Mouse (Mus musculus) heart, postnatal 4 days (tissue): ENCODE measurements around the gene Myo1e. TPM values are rescaled to one million over a fixed set of nuclear protein-coding genes. Genes with fewer than 3 reads are reported as not detected.
"Not testable (repeated sequence)": the region's sequence is repeated elsewhere in the genome, so short reads cannot be mapped to it uniquely, and the experiment has no call there.

Source experiments
- DNase-seq: peaks from one replicate; pipeline ENCODE4 v3.0.0; 2021
- total RNA-seq, 2 experiments: library from RNA; stranded (reverse); gene quantifications; 2 replicates each; pipeline ENCODE4 v1.2.3; 2021

Gene Myo1e
- total RNA-seq, 2 experiments from 2014 or later: 23.6 to 27.6 TPM

DNA sequence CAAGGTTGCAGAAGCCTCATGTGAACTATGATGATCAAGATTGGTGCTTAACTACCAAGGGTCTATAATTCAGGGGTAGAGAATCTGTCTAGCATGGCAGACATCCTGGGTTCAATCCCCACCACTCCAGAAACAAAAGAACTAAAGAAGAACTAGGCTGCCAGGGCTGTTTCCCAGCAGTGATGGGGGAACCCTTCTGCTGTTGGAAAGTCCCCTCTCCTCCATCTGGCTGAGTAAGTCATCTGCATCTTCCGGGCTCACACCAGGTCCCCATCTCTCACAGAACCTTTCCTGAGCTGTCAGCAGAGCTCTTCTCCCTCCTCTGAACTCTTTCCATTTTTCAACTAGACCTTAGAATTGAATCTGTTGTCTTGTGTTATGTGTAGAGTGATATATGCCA lies 45.9 kb downstream of the Myo1e start:
- no peak for DNase-seq

DNA sequence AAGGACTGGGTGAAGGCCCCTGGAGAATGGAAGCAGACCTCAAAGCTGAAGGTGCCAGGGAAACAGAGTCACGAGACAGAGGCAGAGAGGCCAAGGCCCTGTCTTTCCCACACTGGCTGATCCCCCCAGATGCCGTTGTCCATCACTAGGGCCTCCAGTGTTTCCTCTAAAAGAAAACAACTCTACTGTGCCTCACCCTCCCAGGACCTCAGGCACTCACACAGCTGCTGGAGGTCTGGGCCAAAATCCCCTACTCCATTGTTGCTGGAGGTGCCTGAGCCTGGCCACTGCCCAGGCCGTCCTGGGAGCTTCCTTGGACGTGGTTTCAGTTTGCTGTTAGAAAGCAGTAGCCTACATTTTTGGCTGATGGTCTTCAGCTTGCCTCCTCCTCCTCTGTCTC lies 47.9 kb downstream of the Myo1e start:
- DNase-seq: no peak

DNA sequence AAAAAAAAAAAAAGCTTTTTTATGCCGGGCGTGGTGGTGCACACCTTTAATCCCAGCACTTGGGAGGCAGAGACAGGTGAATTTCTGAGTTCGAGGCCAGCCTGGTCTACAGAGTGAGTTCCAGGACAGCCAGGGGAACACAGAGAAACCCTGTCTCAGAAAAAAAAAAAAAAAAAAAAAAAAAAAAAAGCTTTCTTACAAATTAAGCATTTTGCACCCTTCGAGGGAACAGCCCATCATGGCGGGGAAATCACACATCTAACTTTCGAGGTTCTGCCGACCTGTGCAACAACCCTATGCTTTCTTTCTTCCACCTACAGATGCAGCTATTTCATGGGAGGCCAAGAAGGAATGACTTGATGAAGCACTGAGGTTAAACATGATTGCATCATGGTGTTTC lies 48.9 kb downstream of the Myo1e start:
- DNase-seq: not testable (repeated sequence)

DNA sequence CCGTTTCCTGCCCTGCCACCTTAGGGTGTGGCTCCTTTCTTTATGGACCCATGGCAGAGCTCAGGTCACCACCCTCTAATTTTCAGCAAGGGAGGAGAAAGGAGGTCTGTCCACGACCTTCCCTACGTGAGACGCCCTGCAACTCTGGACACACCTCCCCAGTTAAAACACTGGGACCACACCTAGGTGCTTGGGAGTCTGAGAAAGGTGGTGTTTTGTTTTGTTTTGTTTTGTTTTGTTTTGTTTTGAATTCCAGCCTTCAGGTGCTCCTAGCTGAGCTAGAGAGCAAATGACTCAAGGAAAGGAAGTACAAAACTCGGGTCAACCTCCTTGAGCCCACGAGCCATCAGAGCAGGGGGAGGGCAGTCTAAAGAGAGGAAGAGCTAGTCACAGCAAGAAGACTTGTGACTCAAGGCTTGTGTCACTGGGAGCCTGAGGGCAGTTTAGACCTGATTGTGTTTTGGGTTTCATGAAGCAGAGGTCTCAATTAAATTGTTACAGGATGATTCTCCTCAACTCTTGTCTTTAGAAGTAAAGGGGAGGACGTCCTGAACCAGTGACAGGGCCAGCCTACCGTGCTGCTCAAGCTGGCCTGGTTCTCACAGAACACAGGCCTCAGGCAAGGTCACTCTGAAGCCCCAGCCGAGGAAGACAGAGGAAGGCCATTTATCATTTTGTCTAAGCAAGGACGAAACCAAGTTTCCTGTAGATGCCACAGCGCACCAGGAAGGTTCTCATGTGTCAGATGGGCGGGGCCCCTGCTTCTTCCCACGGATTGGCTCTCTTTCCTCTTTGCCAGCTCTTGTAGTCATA lies 50.3 kb downstream of the Myo1e start:
- no peak for DNase-seq

DNA sequence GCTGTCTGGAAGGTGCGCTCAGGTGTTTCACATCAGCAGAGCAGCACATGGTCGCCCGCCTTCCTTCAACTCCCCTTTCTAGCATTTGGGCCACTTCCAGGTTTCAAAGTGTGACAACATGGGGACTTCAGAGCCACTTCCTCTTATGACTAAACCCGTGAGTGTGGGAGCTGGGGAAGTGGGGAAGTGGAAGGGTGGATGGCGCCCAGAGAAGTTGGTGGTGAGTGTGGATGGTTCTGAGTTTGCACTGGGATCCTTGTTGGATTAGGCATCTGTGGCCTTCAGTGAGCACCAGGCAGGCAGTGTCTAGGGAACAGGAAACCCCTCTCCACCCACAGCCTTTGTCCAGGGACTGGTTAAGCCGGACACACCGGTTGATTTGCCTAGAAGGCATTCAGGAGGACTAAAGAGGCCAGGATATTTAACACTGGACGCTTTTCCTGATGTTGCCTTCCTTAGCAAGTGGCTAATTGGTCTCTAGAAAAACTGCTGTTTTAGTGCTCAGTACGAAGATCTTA lies 53.2 kb downstream of the Myo1e start:
- DNase-seq: peak; percentile 27

DNA sequence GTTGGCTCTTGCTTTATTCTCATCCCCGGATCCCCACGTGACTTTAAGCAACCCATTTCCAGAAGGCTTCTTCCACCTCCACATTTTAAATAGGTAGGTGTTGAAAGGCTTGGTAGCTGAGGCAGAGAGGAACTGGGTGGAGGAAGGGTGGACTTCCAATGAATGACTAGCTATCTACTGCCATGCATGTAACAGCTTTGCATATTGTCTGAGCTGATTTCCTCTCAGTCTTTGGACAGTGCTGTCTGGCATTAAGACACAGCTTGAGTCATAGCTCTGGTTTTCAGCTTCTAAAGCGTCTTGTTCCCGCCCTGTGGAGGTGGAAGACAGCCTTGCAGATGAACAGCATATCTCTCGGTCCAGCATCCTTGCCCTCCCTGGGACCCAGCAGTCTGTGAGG lies 54.5 kb downstream of the Myo1e start:
- DNase-seq: no peak

DNA sequence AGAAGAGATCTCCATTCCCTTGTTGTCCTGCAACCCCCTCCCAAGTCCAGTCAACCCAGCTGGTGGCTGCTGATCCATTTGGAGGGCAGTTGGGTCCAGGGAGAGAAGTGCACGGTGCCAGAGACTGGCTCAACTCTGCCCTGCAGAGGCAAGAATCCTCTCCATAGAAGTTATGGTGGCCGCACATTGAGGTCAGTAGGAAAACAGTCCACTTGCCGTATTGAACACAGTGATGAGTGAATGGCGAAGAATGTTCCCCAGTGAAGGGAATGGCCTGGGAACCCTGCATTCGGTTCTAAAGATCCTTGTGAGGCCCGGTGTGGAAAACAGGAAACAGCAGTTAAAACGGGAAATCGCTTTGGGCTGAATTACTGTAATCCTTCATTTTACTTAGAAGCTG lies 56.0 kb downstream of the Myo1e start:
- DNase-seq: no peak

DNA sequence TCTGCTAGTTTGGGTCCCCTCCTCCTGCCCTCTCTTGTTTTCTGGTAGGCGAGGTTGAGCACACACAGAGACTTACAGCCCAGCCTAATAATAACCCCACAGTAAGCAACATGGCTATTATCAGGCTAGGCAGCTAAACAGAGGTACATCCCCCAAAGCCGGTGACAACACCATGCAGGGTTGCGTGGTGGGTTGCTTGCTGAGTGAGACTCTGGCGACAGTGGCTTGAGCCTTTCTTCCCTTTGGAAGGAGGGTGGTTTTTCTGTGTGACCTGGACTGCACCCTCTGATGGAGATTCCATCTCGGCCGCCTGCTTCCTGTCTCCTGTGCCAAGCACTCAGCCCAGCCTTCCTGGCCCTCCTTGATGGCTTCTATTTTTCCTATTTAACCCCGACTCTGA lies 56.6 kb downstream of the Myo1e start:
- DNase-seq: peak; percentile 42

DNA sequence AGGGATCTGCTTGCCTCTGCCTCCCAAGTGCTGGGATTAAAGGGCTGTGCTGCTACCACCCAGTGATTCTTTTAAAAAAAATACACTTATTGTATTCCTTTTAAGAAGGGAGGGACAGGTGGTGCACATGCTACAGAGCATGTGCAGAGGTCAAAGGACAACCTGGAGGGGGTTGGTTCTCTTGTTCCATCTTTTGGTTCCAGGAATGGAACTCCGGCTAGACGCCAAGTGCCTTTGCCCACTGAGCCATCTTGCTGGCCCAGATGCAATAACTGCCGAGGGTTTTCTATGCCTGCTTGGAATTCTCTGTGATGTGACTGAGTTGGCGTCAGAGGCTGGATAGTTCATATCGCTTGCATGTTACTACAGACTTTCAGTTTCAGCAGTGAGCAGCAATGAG lies 58.4 kb downstream of the Myo1e start:
- DNase-seq: no peak

DNA sequence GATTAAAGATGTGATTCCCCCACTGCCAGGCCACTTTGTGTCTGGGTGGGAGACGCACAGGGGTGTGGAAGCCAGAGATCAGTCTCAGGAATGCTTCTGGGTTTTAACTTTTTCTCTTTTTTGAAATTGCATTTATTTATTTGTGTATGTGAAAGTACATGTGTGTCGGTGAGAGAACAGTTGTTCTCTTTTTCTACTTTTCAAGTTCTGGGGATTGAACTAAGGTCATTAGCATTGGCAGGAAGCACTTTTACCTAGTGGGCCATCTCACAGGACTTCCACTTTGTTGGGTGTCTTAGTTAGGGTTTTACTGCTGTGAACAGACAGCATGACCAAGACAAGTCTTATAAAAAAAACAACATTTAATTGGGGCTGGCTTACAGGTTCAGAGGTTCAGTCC lies 59.0 kb downstream of the Myo1e start:
- DNase-seq: no peak

DNA sequence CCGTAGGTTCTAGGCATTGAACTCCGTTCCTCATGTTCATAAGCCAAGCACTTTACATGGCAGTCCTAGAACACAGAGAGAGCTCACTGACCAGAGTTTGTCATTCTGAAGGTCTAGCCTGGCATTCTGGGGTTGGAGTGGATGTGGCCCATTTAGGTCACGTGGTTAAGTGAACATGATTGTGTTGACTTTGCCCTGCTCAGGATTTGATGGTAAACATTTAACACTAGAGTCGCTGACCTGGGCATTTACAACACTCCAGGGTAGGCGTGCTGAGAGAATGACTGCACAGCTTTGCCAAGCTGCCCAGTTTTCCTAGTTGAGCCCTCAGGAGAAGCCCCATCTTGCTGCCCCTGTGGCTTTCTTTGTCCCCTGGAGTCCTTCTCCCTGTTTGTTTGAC lies 60.0 kb downstream of the Myo1e start:
- DNase-seq: no peak

DNA sequence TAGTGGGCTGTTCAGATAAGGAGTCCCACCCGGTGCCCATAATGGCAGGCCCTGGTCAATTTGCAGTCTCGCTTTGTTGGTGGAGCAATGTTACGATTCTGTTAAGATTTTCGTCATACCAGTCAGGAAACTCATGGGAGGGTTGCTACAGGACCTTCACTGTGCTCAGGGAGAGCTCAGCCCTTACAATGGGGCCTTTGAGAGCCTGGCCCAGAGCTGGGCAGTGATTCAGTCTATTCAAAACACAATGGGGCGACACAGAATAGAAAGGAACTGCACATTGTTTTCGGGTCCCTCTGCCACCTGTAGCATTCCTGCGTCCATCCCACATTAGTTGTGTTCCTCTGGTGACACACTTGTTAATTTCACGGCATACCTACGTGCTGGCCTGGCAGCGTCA lies 62.2 kb downstream of the Myo1e start:
- DNase-seq: no peak

DNA sequence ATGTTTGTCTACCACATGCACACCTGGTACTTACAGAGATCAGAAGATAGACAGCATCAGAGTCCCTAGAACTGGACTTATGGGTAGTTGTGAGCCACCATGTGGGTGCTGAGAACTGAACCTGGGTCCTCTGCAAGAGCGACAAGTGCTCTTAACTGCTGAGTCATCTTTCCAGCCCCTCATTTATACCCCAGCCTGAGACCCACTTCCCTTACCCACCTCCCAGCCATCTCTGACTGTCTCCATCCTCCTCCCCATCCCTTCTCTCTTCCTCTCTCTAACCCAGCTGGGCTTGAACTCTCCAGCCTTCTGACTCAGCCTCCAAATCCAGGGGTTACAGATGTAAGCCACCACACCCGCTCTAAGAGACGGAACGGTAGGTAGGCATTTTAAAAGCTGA lies 63.3 kb downstream of the Myo1e start:
- no peak for DNase-seq

DNA sequence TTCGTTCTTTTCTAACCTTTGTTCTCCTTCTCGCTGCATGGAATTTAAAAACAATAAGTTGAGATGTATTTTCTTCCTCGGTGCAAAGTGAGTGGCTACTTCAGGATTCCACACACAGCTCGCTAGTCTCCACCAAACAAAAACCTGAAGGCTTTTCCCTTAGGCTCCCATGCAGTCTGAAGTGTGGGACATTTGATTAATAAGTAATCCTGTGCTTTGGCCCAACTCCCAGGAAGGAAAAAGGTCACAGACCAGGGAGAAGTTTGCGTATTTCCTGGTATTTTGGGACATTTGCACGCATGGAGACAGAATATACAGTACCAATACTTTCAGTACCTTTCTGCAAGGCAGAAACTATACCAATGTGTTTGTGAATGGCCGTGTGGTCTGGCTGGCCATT lies 64.0 kb downstream of the Myo1e start:
- DNase-seq: no peak

DNA sequence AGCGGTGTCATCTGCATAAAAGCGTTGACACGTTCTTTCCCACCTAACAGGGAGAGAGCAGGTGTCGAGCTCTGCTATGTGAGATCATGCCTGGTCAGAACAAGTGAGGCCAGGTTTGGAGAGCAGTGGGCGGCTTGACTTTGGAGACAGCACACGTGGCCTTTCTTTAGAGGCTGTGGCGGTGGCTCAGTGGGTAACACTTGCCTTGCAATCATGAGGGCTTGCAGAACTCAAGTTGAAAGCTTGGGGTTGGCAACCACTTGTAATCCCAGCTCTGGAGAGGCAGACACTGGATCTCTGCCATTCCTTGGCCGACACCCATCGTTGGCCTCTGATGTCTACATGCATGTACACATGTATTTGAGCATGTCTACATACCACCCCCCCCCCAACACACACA lies 64.5 kb downstream of the Myo1e start:
- no peak for DNase-seq

DNA sequence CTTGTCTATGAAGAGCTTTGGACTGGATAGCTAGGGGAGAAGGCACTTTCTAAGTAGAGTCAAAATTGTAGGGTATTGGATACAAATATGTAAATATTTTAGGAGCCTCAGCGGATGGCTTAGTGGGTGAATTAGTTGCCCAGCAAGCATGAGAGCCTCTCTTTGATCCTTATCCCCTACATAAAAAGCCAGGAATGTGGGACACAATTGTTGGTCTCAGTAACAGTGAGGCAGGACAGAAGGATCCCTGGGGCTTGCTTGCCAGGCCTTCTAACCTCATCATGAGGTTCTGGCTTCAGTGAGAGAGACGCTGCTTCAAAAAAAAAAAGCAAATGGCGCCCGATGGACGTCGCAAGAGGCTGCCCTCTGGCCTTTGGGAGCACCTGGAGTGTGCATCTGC lies 66.9 kb downstream of the Myo1e start:
- DNase-seq: no peak

DNA sequence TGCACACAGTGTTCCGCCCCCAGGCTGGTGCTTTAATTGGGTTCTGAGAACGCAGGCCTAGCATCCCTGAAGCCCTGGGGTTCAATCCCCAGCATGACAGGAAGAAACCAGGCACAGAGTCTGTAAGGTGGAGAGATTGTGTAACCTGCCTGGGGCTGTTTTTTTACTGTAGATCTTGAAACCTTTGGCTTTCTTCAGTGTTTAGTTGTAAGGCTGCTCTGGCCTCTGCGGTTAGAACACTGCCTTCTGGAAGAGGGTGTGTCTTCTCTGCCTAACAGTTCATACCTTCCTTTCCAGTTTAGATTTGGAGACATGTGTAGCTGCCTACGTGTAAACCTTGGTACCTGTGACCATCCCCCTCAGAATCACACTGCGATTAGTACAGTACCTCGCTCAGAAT lies 67.3 kb downstream of the Myo1e start:
- no peak for DNase-seq

DNA sequence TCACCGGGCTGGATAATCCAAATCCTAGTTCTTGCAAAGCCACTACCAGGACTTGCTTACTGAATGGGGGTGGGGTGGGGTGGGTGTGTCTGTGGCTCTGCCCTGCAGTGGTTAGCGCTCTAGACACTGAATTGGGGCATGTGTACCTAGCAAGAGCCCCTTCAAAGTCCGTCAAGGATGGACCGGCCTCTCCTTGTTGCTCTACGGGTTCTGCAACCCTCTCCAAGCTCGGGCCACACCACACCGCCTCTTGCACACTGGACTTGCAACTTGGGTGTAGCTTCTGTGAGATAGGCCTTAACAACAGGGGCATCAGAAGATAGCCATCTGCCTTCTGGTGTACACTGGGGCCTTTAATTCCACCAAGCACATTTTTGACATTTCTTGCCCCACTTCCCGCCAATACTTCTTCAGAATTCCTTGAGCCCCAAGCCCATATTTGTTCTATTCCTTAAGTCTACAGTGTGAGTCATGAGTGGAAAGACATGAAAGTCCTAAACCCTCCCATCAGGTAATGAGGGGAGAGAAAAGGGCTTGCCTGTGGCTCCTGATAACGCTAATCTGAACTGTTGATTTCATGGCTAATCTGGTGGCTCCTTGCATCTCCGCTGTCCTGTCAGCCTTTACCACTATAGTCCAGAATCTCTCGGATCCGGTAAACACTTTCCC lies 67.9 kb downstream of the Myo1e start:
- DNase-seq: no peak

DNA sequence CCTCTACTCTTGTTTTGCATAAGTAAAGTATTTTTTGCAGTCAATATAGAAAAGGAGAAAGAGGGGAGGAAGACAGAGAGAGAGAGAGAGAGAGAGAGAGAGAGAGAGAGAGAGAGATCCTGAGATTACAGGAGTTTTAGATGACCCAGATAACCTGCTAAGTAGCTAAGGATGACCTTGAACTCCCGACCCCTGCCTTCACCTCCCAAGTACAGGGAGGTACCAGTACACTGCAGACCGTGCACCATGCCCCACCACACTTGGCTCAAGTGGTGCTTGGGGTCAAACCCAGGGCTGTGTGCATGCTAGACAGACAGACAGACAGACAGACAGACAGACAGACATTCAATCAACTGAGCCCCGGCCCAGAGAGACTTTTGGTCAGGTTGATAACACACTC lies 69.9 kb downstream of the Myo1e start:
- DNase-seq: no peak

DNA sequence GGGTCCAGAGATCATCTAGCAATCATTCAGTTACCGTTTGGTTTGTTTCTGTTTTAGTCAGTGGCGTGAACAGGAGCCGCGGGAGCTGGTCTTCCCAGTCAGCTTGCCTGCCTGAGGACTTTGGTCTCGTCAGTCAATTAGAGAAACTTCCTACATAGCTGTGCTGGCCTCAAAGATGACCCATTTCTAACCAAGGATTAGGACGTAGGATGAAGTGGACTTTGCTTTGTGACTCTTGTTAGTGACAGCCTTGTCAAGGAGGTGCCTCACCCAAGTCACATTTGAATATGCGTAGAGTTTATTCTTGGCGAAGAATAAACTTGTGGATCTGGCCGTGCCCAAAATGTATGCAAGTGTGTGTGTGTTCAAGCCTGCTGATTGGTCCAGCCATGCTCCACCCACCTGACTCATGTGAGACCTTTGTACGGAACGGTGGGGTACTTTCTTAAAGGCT lies 70.4 kb downstream of the Myo1e start:
- no peak for DNase-seq

DNA sequence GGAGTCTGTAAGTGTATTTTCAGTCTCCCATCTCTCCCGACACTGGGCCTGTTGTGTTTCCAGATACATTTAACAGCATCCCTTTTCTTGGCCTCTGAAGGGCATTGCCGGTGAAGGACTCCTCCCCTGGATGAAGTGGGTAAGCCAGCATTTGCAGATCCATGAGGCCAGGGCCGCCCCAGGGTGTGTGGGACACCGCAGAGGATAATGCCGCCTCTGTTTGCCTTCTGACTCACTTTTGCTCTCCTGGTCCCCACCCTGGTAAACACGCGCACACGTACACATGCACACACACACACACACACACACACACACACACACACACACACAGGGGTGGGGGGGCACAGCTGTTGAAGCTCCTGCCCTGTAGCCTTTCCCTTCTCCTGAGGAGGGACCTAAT lies 74.3 kb downstream of the Myo1e start:
- no peak for DNase-seq

DNA sequence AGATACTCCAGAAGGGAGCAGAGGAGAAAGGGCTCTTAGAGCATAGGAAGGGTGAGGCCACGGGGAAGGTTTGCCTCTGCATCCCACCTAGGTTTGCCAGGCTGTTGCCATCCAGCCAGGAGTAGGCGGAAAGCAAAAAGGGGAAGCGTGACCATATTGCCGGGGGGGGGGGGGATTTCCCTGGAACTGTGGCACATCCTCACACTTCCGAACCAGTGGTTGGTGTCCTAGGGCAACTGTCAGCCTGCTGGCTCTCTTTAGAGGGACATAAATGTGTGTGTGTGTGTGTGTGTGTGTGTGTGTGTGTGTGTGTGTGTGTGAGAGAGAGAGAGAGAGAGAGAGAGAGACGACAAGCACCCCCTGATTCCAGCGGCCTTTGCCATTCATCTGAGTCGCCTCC lies 75.0 kb downstream of the Myo1e start:
- DNase-seq: no peak

DNA sequence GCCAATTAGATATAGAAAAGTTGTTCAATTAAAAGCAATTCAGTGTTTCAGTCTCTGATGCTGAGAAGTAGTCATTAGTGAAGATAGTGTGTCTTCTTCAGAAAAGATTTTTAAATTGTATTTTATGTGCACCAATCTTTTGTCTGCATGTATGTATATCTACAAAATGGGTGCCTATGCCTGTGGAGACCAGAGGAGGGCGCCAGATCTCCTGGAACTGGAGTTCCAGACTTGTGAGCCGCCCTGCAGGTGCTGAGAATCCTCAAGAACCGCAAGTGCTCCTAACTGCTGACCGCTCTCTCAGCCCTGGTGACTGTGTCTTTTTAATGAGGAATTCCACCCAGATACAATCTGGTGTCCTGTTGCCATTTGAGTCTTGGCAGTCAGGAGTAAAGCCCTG lies 76.0 kb downstream of the Myo1e start:
- DNase-seq: no peak

DNA sequence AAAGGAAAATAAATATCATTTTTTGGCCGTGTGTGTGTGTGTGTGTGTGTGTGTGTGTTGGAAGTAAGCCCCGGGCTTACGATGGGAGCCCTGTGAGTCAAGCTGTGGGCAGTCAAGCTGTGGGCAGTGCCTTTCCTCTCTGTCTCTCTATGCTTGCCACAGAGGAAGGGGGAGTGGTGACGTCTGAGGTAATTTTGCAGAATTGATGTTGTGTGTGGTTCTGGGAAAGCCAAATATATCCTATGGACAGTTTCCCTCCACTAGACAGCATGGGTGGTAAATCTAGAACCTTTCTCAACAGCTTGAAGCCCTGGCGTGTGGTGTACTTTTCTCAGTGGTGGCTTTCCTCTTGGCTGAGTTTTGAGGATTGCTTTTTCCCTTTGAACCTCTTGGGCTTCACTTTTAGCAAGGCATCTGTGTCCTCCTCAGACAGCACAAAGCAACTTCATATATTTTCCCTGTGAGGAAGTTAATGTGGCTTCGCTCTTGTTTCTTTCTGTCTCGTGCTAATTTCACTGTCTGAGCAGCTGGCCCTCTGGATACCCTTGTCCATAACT lies 77.5 kb downstream of the Myo1e start:
- DNase-seq: no peak
